Mouse (Mus musculus) lung, adult 2 months (tissue): ENCODE measurements at regions not wholly inside any gene's neighbourhood (a gene's known extent, or its start where the extent isn't known, plus 50 kb on each side); places are given as distances from the start of the nearest gene placed in this dataset.

Experiments used
- DNase-seq: peaks from one replicate; pipeline ENCODE4 v3.0.0; 2022
- H3K4me1 ChIP-seq: fragments of 200-500 bp; 2 replicates; pipeline ENCODE4 v1.6.1; 2011; ENCODE audit warnings: low read length; ENCODE audit not compliant: control insufficient read depth, insufficient read depth
- H3K4me3 ChIP-seq: fragments of 200-500 bp; replicated peaks from 2 replicates; pipeline ENCODE3; 2011; ENCODE audit warnings: low read depth, mild to moderate bottlenecking, control low read depth, low read length; ENCODE audit errors: extremely low read depth
- CTCF ChIP-seq: fragments of 200-500 bp; IDR thresholded peaks from 2 replicates; pipeline ENCODE4 v1.5.1; 2011; ENCODE audit warnings: mild to moderate bottlenecking, low read length, control low read depth; ENCODE audit not compliant: insufficient read depth
- POLR2A ChIP-seq: fragments of 200-500 bp; IDR thresholded peaks from 2 replicates; pipeline ENCODE4 v1.6.1; 2011; ENCODE audit warnings: low read depth, mild to moderate bottlenecking, control low read depth, low read length, borderline replicate concordance; ENCODE audit errors: extremely low read depth
- WGBS: fragments of 180-500 bp; shearing (Covaris S2); methylation state at CpG from one replicate; pipeline ENCODE4 v1.1.7; 2018; 5-methylcytosine and 5-hydroxymethylcytosine counted together

- Histone ChIP-seq H3K4me1 (no peaks in the 10 kb centered on the region), H3K4me3 (no peak overlapping the region)
- TF ChIP-seq CTCF, result no peak
- TF ChIP-seq POLR2A, result no peak
- WGBS, result 67% methylated on average over 5 of the region's 5 CpGs
- no peak for DNase-seq
These were observed 767.6 kb downstream of the Cypt12 start for GRCm38 (mm10) chr3:18715776-18716175.

GRCm38 (mm10) chr3:18725507-18725906, 777.3 kb downstream of the Cypt12 start:
- 91% methylated on average over 1 of the region's 1 CpGs for WGBS
- DNase-seq, result no peak
- H3K4me1 ChIP-seq, result no peaks in the 10 kb centered on the region
- TF ChIP-seq POLR2A, result no peak
- TF ChIP-seq CTCF, result no peak
- no peak overlapping the region for H3K4me3 ChIP-seq

GRCm38 (mm10) chr3:18731251-18731650, 783.0 kb downstream of the Cypt12 start:
- DNase-seq, result no peak
- Histone ChIP-seq H3K4me3 (no peak overlapping the region), H3K4me1 (no peaks in the 10 kb centered on the region)
- 61% methylated on average over 1 of the region's 1 CpGs for WGBS
- TF ChIP-seq POLR2A, result no peak
- no peak for TF ChIP-seq CTCF

GRCm38 (mm10) chr3:18731674-18732073, 783.5 kb downstream of the Cypt12 start:
- Histone ChIP-seq H3K4me3 (no peak overlapping the region), H3K4me1 (no peaks in the 10 kb centered on the region)
- no peak for TF ChIP-seq CTCF
- TF ChIP-seq POLR2A, result no peak
- DNase-seq, result no peak
- 51% methylated on average over 2 of the region's 2 CpGs for WGBS

GRCm38 (mm10) chr3:18733540-18733939, 785.3 kb downstream of the Cypt12 start:
- no peak overlapping the region for H3K4me3 ChIP-seq
- no peaks in the 10 kb centered on the region for H3K4me1 ChIP-seq
- 81% methylated on average over 1 of the region's 1 CpGs for WGBS
- no peak for DNase-seq
- TF ChIP-seq POLR2A, result no peak
- no peak for TF ChIP-seq CTCF

- TF ChIP-seq CTCF (no peak), POLR2A (no peak)
- no peaks in the 10 kb centered on the region for H3K4me1 ChIP-seq
- DNase-seq, result no peak
These were observed 790.7 kb downstream of the Cypt12 start for GRCm38 (mm10) chr3:18738946-18739345.

GRCm38 (mm10) chr3:18740344-18740743, 792.1 kb downstream of the Cypt12 start:
- WGBS, result 79% methylated on average over 4 of the region's 4 CpGs
- no peak for DNase-seq

More at GRCm38 (mm10) chr3:18738946-18739345, 790.7 kb downstream of the Cypt12 start:
- no peak overlapping the region for H3K4me3 ChIP-seq

GRCm38 (mm10) chr3:18743474-18743873, 795.3 kb downstream of the Cypt12 start:
- H3K4me1 ChIP-seq, result no peaks in the 10 kb centered on the region
- H3K4me3 ChIP-seq, result no peak overlapping the region
- TF ChIP-seq CTCF (no peak), POLR2A (no peak)
- WGBS, result 73% methylated on average over 2 of the region's 2 CpGs
- no peak for DNase-seq

More at GRCm38 (mm10) chr3:18740344-18740743, 792.1 kb downstream of the Cypt12 start:
- Histone ChIP-seq H3K4me1 (no peaks in the 10 kb centered on the region), H3K4me3 (no peak overlapping the region)
- TF ChIP-seq POLR2A (no peak), CTCF (no peak)

- H3K4me1 ChIP-seq, result no peaks in the 10 kb centered on the region
- no peak overlapping the region for H3K4me3 ChIP-seq
- no peak for TF ChIP-seq CTCF
- no peak for TF ChIP-seq POLR2A
- WGBS, result 75% methylated on average over 3 of the region's 3 CpGs
- DNase-seq, result no peak
These were observed 796.0 kb downstream of the Cypt12 start for GRCm38 (mm10) chr3:18744216-18744615.

- no peak for DNase-seq
- Histone ChIP-seq H3K4me1 (no peaks in the 10 kb centered on the region), H3K4me3 (no peak overlapping the region)
- TF ChIP-seq CTCF (no peak), POLR2A (no peak)
These were observed 798.0 kb downstream of the Cypt12 start for GRCm38 (mm10) chr3:18746206-18746605.

GRCm38 (mm10) chr3:18746898-18747297, 798.7 kb downstream of the Cypt12 start:
- no peak for TF ChIP-seq CTCF
- no peak for TF ChIP-seq POLR2A

More at GRCm38 (mm10) chr3:18746898-18747297, 798.7 kb downstream of the Cypt12 start:
- Histone ChIP-seq H3K4me3 (no peak overlapping the region), H3K4me1 (no peaks in the 10 kb centered on the region)
- WGBS, result 62% methylated on average over 2 of the region's 2 CpGs
- DNase-seq, result no peak
